Mouse (Mus musculus): Measurements from ENCODE around the gene Lgr4.

GRCm38 (mm10) chr2:109884507-109884906 is 32.9 kb upstream of the Lgr4 start:
- no peak for TF ChIP-seq POLR2A (IDR thresholded peaks at IDR 0.05; ENCODE audit: extremely low read depth, insufficient read depth, low read length)
- no peak for TF ChIP-seq CTCF (IDR thresholded peaks at IDR 0.05; ENCODE audit: low read depth, low read length)

Data from liver, adult 2 months (tissue).